Mouse (Mus musculus) lung, postnatal 0 days (tissue): ENCODE measurements around the gene Zkscan5. TPM values are rescaled to one million over a fixed set of nuclear protein-coding genes. Genes with fewer than 3 reads are reported as not detected.
A peak's percentile ranks its signal among the peaks of the same experiment; 100 is the strongest.
"Not testable (repeated sequence)": the region's sequence is repeated elsewhere in the genome, so short reads cannot be mapped to it uniquely, and the experiment has no call there.

Source experiments
- ATAC-seq: fragments of 200-750 bp; cut with Nextera tagmentation; 2 replicates; pipeline ENCODE4 v1.8.0; 2017; ENCODE audit warnings: moderate library complexity
- DNase-seq: peaks from one replicate; pipeline ENCODE4 v3.0.0-alpha.2; 2016; ENCODE audit warnings: low spot score
- H3K27ac ChIP-seq: fragments of 300-500 bp; sonication (generic); 2 replicates; pipeline ENCODE4 v1.5.1; 2014; ENCODE audit warnings: antibody characterized with exemption, mild to moderate bottlenecking, low read length, mixed read lengths
- H3K27me3 ChIP-seq: fragments of 300-500 bp; sonication (generic); replicated peaks from 2 replicates; pipeline ENCODE4 v1.6.1; 2014; ENCODE audit warnings: low read length, mixed read lengths; ENCODE audit not compliant: insufficient read depth
- H3K36me3 ChIP-seq: fragments of 300-500 bp; sonication (generic); 2 replicates; pipeline ENCODE4 v1.6.1; 2014; ENCODE audit warnings: low read length, mixed read lengths; ENCODE audit not compliant: insufficient read depth
- H3K4me1 ChIP-seq: fragments of 300-500 bp; sonication (generic); 2 replicates; pipeline ENCODE4 v1.6.1; 2014; ENCODE audit warnings: antibody characterized with exemption, low read depth, low read length, mixed read lengths; ENCODE audit not compliant: insufficient read depth
- H3K4me2 ChIP-seq: fragments of 300-500 bp; sonication (generic); replicated peaks from 2 replicates; pipeline ENCODE4 v1.6.1; 2014; ENCODE audit warnings: low read depth, mild to moderate bottlenecking, low read length, moderate library complexity, mixed read lengths
- H3K4me3 ChIP-seq: fragments of 300-500 bp; sonication (generic); 2 replicates; pipeline ENCODE4 v1.5.1; 2014; ENCODE audit warnings: low read depth, low read length
- H3K9ac ChIP-seq: fragments of 300-500 bp; sonication (generic); replicated peaks from 2 replicates; pipeline ENCODE4 v1.6.1; 2014; ENCODE audit warnings: low read depth, mild to moderate bottlenecking
- H3K9me3 ChIP-seq: fragments of 300-500 bp; sonication (generic); 2 replicates; pipeline ENCODE4 v1.6.1; 2016; ENCODE audit warnings: low read length, mixed read lengths
- CTCF ChIP-seq: IDR thresholded peaks from 2 replicates; pipeline ENCODE4 v1.5.1; 2016; ENCODE audit warnings: antibody characterized with exemption, mild to moderate bottlenecking
- EP300 ChIP-seq: IDR thresholded peaks from 2 replicates; pipeline ENCODE4 v1.6.1; 2016; ENCODE audit warnings: antibody characterized with exemption, mild to moderate bottlenecking, control low read depth
- WGBS: fragments of 180-500 bp; shearing (Covaris S2); extraction: QIAGEN DNeasy Blood & Tissue Kit; methylation state at CpG from one replicate; pipeline ENCODE4 v1.1.7; 2014; 5-methylcytosine and 5-hydroxymethylcytosine counted together
- polyA plus RNA-seq: library from polyadenylated mRNA; unstranded; fragments of >200 nt; fragmentation: Nextera tagmentation; extraction: Ambion mirVana; gene quantifications from 2 replicates; pipeline ENCODE4 v1.2.1, GENCODE M21; 2015

Zkscan5 gene
- polyA plus RNA-seq, 1 experiment from 2014 or later: 7.5 TPM

DNA sequence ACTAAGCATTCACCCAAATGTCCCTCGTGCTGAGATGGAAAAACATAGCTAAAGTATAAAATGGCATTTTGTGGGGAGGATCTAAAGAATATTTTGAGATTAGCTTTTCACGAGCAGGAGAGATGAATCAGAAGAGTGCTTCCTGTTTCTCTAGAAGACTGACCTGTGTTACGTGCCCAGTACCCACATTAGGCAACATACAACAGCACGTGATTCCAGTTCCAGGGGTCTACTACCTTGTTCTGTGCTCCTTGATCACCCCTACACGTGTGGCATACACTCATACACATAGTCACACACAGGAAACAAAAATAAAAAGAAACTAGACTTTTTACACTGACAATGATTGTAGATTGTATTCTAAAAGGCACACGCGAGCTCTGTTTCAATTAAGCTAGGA lies 4.0 kb upstream of the Zkscan5 start:
- WGBS: 76% methylated on average over 7 of the region's 7 CpGs
- Histone ChIP-seq H3K27ac (no peak overlapping the region), H3K9ac (0 out of 2 replicates have a peak overlapping the region, but pooled peaks have one; percentile 23), H3K4me1 (peaks cover 7% of the 10 kb centered on the region; the same call in 1 of the 2 replicates), H3K36me3 (peaks cover 18% of the 10 kb centered on the region; the same call in 1 of the 2 replicates), H3K4me2 (peak overlapping the region; percentile 91; the same call in 1 of the 2 replicates), H3K27me3 (no peaks in the 10 kb centered on the region), H3K4me3 (no peak overlapping the region), H3K9me3 (no peaks in the 10 kb centered on the region)
- TF ChIP-seq CTCF (no peak), EP300 (no peak)
- ATAC-seq (no peak), DNase-seq (no peak)

DNA sequence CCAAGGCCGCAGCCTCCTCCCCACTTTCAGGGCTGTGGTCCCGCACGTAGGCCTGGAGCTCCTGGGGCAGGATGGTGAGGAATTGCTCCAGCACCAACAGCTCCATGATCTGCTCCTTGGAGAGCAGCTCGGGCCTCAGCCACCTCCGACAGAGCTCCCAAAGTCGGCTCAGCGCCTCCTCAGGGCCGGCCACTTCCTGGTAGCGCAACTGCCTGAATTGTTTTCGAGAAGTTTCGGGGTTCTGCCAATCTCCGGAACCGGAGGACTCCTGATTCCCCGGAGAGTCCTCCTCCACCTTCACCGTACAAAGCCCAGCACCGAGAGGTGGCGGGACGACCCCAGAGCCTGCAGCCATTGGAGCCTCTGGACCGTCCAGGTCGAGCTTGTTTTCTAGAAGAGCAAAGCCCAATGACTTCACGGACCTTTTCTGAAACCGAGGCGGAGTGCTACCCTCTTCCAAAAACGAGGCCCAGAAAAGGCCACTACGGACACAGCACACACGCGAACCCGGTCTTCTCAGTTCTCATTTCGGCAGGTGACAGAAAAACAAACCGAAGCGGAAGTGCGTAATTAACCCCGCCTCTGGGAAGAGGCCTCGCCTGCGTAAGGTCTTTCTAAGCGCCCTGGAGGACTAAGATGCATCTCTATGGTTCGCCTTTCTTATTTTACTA lies 2.9 kb upstream of the Zkscan5 start, which contains the start of gene Zkscan14:
TSS of gene Zkscan14 (minus strand) at position 548 of the 671 bp plus-strand sequence.
- DNase-seq: peak; percentile 95
- peak within 1 kb of the TSS; percentile 94 for H3K9ac ChIP-seq
- no peaks in the 10 kb centered on the region for H3K27me3 ChIP-seq
- H3K36me3 ChIP-seq: 0 out of 2 replicates have a peak, but pooled peaks cover 8% of the 10 kb centered on the region
- peak within 1 kb of the TSS; percentile 96 for H3K27ac ChIP-seq
- H3K4me2 ChIP-seq: peak within 1 kb of the TSS; percentile 91
- 2% methylated on average over 37 of the region's 37 CpGs for WGBS
- peak within 1 kb of the TSS; percentile 89 for H3K4me3 ChIP-seq
- H3K4me1 ChIP-seq: peaks cover 7% of the 10 kb centered on the region; the same call in 1 of the 2 replicates
- peak; percentile 37; the same call in 1 of the 2 replicates for TF ChIP-seq EP300
- no peak for TF ChIP-seq CTCF
- H3K9me3 ChIP-seq: no peaks in the 10 kb centered on the region
- peak; percentile 7; the same call in 1 of the 2 replicates for ATAC-seq

DNA sequence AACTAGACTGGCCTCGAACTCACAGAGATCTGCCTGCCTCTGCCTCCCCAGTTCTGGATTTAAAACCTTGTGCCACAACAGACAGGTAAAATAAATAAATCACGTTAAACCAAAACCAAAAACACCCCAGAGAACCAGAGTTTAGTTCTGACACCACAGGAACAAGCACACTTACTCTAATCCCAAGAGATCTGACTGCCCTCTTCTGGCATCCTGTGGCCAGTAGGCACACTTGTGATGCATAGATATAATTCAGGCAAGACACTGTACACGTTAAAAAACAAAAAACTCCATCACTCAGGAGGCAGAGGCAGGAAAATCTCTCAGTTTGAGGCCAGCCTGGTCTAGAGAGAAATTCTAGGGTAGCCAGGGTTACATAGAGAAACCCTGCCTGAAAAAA lies 1.9 kb upstream of the Zkscan5 start:
- H3K4me1 ChIP-seq: peaks cover 7% of the 10 kb centered on the region; the same call in 1 of the 2 replicates
- H3K4me3 ChIP-seq: no peak overlapping the region
- no peak for DNase-seq
- no peak overlapping the region for H3K4me2 ChIP-seq
- H3K27ac ChIP-seq: no peak overlapping the region
- H3K36me3 ChIP-seq: 0 out of 2 replicates have a peak, but pooled peaks cover 7% of the 10 kb centered on the region
- WGBS: 44% methylated on average over 3 of the region's 3 CpGs
- TF ChIP-seq EP300 (no peak), CTCF (0 out of 2 replicates have a peak, but pooled peaks have one; percentile 12)
- no peak for ATAC-seq
- H3K27me3 ChIP-seq: no peaks in the 10 kb centered on the region
- H3K9ac ChIP-seq: no peak overlapping the region
- no peaks in the 10 kb centered on the region for H3K9me3 ChIP-seq

DNA sequence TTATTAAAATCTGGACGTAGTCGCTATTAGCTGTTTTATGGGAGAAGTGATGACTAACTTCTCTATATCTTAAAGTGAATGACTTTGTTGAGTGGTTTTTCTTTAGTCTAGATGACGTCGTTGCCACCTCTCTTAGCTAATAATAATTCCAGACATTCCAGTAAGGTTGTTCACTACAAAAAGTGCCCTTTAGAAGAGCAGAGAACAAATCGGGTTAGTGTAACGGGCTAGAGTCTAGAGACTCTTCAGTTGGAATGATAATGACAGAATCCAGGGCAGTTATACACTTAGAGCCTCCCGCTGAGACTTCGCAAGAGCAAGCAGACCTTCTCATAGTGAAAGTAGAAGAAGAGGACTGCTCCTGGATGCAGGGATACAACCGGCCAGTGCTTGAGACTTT lies 679 bp downstream of the Zkscan5 start:
- Histone ChIP-seq H3K4me1 (peaks cover 7% of the 10 kb centered on the region; the same call in 1 of the 2 replicates), H3K4me2 (peak overlapping the region; percentile 61), H3K27me3 (no peaks in the 10 kb centered on the region), H3K27ac (peak overlapping the region; percentile 55), H3K36me3 (no peaks in the 10 kb centered on the region), H3K9me3 (no peaks in the 10 kb centered on the region), H3K4me3 (peak overlapping the region; percentile 58), H3K9ac (peak overlapping the region; percentile 58; the same call in 1 of the 2 replicates)
- 11% methylated on average over 9 of the region's 9 CpGs for WGBS
- ATAC-seq: peak; percentile 37
- TF ChIP-seq EP300 (peak; percentile 98), CTCF (no peak)
- peak; percentile 95 for DNase-seq

DNA sequence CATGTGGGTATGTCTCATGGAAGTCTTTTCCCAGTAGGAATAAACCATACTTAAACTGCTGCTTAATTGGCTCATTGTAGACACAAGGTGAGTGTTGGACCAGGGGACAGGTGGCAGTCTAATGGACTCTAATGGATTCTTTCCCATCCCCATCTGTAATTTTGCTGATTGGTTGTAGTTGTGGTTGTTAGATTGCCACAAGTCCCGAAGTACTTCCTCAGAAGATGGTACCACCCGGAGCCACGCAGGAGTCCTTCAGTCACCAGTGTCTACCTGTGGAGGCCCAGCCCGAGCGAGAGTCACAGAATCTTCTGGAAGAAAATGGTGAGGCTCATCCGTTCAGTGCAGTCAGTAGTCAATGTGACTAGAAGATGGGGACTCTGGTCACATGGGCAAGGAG lies 3.0 kb downstream of the Zkscan5 start:
- no peak overlapping the region for H3K4me3 ChIP-seq
- H3K4me2 ChIP-seq: no peak overlapping the region
- peaks cover 3% of the 10 kb centered on the region; the same call in 1 of the 2 replicates for H3K36me3 ChIP-seq
- H3K27me3 ChIP-seq: no peaks in the 10 kb centered on the region
- no peak overlapping the region for H3K27ac ChIP-seq
- no peak for ATAC-seq
- TF ChIP-seq EP300 (no peak), CTCF (no peak)
- no peaks in the 10 kb centered on the region for H3K4me1 ChIP-seq
- 95% methylated on average over 6 of the region's 6 CpGs for WGBS
- no peak for DNase-seq
- no peak overlapping the region for H3K9ac ChIP-seq
- no peaks in the 10 kb centered on the region for H3K9me3 ChIP-seq

DNA sequence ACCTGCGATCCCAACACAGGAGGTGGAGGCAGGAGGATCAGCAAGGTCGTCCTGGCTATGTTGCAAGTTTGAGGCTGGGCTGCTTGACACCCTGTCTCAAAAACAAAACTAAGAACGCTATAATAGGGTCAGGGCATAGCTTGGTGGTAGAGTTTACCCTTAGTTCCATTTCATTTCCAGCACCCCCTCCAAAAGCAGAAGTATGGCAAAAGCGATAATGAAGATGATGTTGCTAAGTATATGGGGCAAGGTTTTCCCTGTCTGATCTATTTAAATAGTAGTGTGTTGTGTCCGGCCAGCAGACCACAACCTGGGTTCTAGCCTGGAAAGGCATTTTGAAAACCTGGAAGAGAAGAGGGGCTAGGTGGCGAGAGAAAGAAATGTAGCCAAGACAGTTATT lies 3.6 kb downstream of the Zkscan5 start:
- no peak overlapping the region for H3K4me2 ChIP-seq
- ATAC-seq (no peak), DNase-seq (no peak)
- no peak for TF ChIP-seq EP300
- no peak for TF ChIP-seq CTCF
- no peaks in the 10 kb centered on the region for H3K4me1 ChIP-seq
- 78% methylated on average over 5 of the region's 6 CpGs for WGBS
- H3K4me3 ChIP-seq: no peak overlapping the region
- no peak overlapping the region for H3K9ac ChIP-seq
- H3K36me3 ChIP-seq: peaks cover 3% of the 10 kb centered on the region; the same call in 1 of the 2 replicates
- no peaks in the 10 kb centered on the region for H3K27me3 ChIP-seq
- H3K27ac ChIP-seq: no peak overlapping the region
- H3K9me3 ChIP-seq: no peaks in the 10 kb centered on the region

DNA sequence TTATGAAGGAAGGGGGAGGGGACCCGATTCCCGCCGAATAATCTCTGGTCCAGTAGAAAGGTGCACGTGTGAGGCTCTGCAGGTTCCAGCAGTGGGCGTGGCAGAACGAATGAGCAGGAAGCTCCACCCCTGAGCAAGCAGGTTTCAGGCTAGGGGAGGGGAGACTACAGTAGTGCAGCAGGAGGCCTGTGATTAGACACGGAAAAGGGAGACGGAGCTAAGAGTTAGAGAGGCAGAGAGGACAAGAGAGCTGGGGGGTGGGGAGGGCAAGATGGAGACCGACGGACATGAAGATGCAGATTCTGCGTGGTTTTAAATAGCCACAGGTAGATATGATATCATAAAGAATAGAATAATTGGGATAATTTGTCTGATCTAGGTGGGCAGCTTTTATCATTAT lies 4.0 kb downstream of the Zkscan5 start:
- not testable (repeated sequence) for H3K9me3 ChIP-seq, DNase-seq, H3K9ac ChIP-seq, H3K27ac ChIP-seq, ATAC-seq, H3K4me1 ChIP-seq, H3K27me3 ChIP-seq, H3K36me3 ChIP-seq, H3K4me3 ChIP-seq, H3K4me2 ChIP-seq
- 46% methylated on average over 11 of the region's 11 CpGs for WGBS
